8 mouse cellular contexts compared by ENCODE assay signal in the genomic region with DNA sequence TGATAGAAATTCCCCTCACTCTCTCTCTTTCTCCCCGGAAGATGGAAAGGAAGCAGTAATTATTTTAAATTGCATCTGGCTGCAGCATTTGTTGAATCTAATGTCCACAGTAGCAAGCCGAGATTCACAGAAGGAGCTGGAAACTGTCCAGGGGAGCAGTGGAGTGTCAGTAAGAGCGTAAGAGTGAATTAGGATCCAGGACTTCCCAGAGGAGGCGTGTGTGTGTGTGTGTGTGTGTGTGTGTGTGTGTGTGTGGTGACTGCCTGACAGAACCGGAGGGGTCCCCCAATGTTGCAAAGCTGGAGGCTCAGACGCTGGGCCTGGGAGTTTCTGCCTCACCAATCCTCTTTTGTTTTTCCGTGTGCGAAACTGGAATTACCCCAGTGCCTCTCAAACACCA. TPM values are rescaled to one million over a fixed set of nuclear protein-coding genes. Genes with fewer than 3 reads are reported as not detected.
A peak's percentile ranks its signal among the peaks of the same experiment; 100 is the strongest.
DNase-seq lines count a peak whose midpoint lies in the region; ATAC-seq and TF ChIP-seq lines count a peak whose summit lies in the region.

No protein-coding gene starts in this region.

- H3K4me1 ChIP-seq in kidney, embryonic 14.5 days (ENCODE audit: control insufficient read depth, insufficient read depth, low read length), result peaks cover 9% of the 10 kb centered on the region
- no peaks in the 10 kb centered on the region for H3K4me1 ChIP-seq in hindbrain, postnatal 0 days (ENCODE audit: insufficient read depth, low read length)

- H3K4me3 ChIP-seq in kidney, embryonic 14.5 days (ENCODE audit: low read length), result no peak overlapping the region
- no peak overlapping the region; the same call in 1 of the 2 replicates for H3K4me3 ChIP-seq in hindbrain, postnatal 0 days (ENCODE audit: low read length)

- WGBS in kidney, embryonic 14.5 days, result 42% methylated on average over 8 of the region's 8 CpGs
- WGBS in hindbrain, postnatal 0 days, result 21% methylated on average over 8 of the region's 8 CpGs

- TF ChIP-seq CTCF in hindbrain, postnatal 0 days (IDR thresholded peaks at IDR 0.05; ENCODE audit: low read depth), result no peak

- no peaks in the 10 kb centered on the region for H3K9me3 ChIP-seq in kidney, embryonic 14.5 days (ENCODE audit: control insufficient read depth, low read length)
- no peaks in the 10 kb centered on the region for H3K9me3 ChIP-seq in hindbrain, postnatal 0 days (ENCODE audit: low read length)

- no peak overlapping the region for H3K27ac ChIP-seq in kidney, embryonic 14.5 days (ENCODE audit: low read depth, low read length)
- peak overlapping the region; percentile 22; the same call in 1 of the 2 replicates for H3K27ac ChIP-seq in hindbrain, postnatal 0 days

- H3K27me3 ChIP-seq in kidney, embryonic 14.5 days (ENCODE audit: control insufficient read depth, insufficient read depth, low read length), result 0 out of 2 replicates have a peak, but pooled peaks cover 5% of the 10 kb centered on the region
- no peaks in the 10 kb centered on the region for H3K27me3 ChIP-seq in hindbrain, postnatal 0 days (ENCODE audit: insufficient read depth, low read length)

- ATAC-seq in kidney, embryonic 14.5 days (ENCODE audit: low FRiP score, low TSS enrichment), result no peak
- 0 out of 2 replicates have a peak, but pooled peaks have one; percentile 42 for ATAC-seq in hindbrain, postnatal 0 days
- ATAC-seq in megakaryocyte-erythroid progenitor cell, adult 5-6 weeks (replicated peaks; ENCODE audit: low FRiP score, low TSS enrichment, poor library complexity, severe bottlenecking), result no peak

- no peak overlapping the region for H3K9ac ChIP-seq in kidney, embryonic 14.5 days (ENCODE audit: low read depth, low read length)
- no peak overlapping the region for H3K9ac ChIP-seq in hindbrain, postnatal 0 days (replicated peaks; ENCODE audit: low read length)

- H3K36me3 ChIP-seq in kidney, embryonic 14.5 days (ENCODE audit: control insufficient read depth, insufficient read depth, low read length), result peaks cover 27% of the 10 kb centered on the region
- peaks cover 6% of the 10 kb centered on the region; the same call in 1 of the 2 replicates for H3K36me3 ChIP-seq in hindbrain, postnatal 0 days (ENCODE audit: insufficient read depth, low read length)

- no peak overlapping the region for H3K4me2 ChIP-seq in kidney, embryonic 14.5 days (replicated peaks; ENCODE audit: low read depth, low read length)
- H3K4me2 ChIP-seq in hindbrain, postnatal 0 days (ENCODE audit: low read depth, low read length), result peak overlapping the region; percentile 92

- peak; percentile 43 for DNase-seq in kidney, postnatal 10 days
- DNase-seq in MN1 (ENCODE audit: low spot score), result peak; percentile 68
- DNase-seq in cerebellum, adult 9-11 months, result peak; percentile 73
- DNase-seq in hindbrain, postnatal 0 days (ENCODE audit: low spot score), result peak; percentile 81
- no peak for DNase-seq in heart, postnatal 4 days
- no peak for DNase-seq in adrenal gland, postnatal 10 days

RNA-seq across cellular contexts. Expression of gene Pdrg1, which starts 0.6 kb away (rescaled TPM):
- polyA plus RNA-seq in kidney, embryonic 14.5 days (2014; fragmentation: Nextera tagmentation; extraction: Ambion mirVana), result 58.2 and 79.8 TPM in 2 replicates
- 45.3 and 85.8 TPM in 2 replicates for total RNA-seq in hindbrain, postnatal 0 days (2014; rRNA removed)
- 221 and 224 TPM in 2 replicates for polyA plus RNA-seq in hindbrain, postnatal 0 days (2015; fragmentation: Nextera tagmentation; extraction: Ambion mirVana)
- 56.7 and 75.9 TPM in 2 replicates for total RNA-seq in megakaryocyte-erythroid progenitor cell, adult 5-6 weeks (2014; fragmentation: Nextera tagmentation)
- 218 and 242 TPM in 2 replicates for total RNA-seq in megakaryocyte-erythroid progenitor cell, adult 5-6 weeks (2017)
- 10 to 100 TPM; 52.2 to 54.7 TPM for total RNA-seq in heart, postnatal 4 days (2021)
- 10 to 100 TPM; 88.4 to 94.3 TPM for total RNA-seq in adrenal gland, postnatal 10 days (2021)

RNA-seq across cellular contexts. Expression of gene Xkr7, which starts 15.8 kb away (rescaled TPM):
- polyA plus RNA-seq in kidney, embryonic 14.5 days (2014; fragmentation: Nextera tagmentation; extraction: Ambion mirVana), result not detected in 2 replicates
- 65.0 and 74.1 TPM in 2 replicates for total RNA-seq in hindbrain, postnatal 0 days (2014; rRNA removed)
- polyA plus RNA-seq in hindbrain, postnatal 0 days (2015; fragmentation: Nextera tagmentation; extraction: Ambion mirVana), result 1.5 and 1.6 TPM in 2 replicates
- total RNA-seq in megakaryocyte-erythroid progenitor cell, adult 5-6 weeks (2014; fragmentation: Nextera tagmentation), result not detected in 2 replicates
- total RNA-seq in megakaryocyte-erythroid progenitor cell, adult 5-6 weeks (2017), result not detected in 2 replicates
- not detected for total RNA-seq in heart, postnatal 4 days (2021)
- total RNA-seq in adrenal gland, postnatal 10 days (2021), result 1 to 10 TPM; 1.3 to 1.5 TPM

RNA-seq across cellular contexts. Expression of gene Ccm2l, which starts 50.0 kb away (rescaled TPM):
- polyA plus RNA-seq in kidney, embryonic 14.5 days (2014; fragmentation: Nextera tagmentation; extraction: Ambion mirVana), result 4.2 and 4.4 TPM in 2 replicates
- 3.9 and 4.7 TPM in 2 replicates for total RNA-seq in hindbrain, postnatal 0 days (2014; rRNA removed)
- 1.3 TPM in 2 replicates for polyA plus RNA-seq in hindbrain, postnatal 0 days (2015; fragmentation: Nextera tagmentation; extraction: Ambion mirVana)
- not detected in 2 replicates for total RNA-seq in megakaryocyte-erythroid progenitor cell, adult 5-6 weeks (2014; fragmentation: Nextera tagmentation)
- not detected in 2 replicates for total RNA-seq in megakaryocyte-erythroid progenitor cell, adult 5-6 weeks (2017)
- 10 to 100 TPM; 24.1 to 25.3 TPM for total RNA-seq in heart, postnatal 4 days (2021)
- 10 to 100 TPM; 15.8 to 23.7 TPM for total RNA-seq in adrenal gland, postnatal 10 days (2021)

RNA-seq across cellular contexts. Expression of gene Ttll9, which starts 53.5 kb away (rescaled TPM):
- 1.1 and 1.2 TPM in 2 replicates for polyA plus RNA-seq in kidney, embryonic 14.5 days (2014; fragmentation: Nextera tagmentation; extraction: Ambion mirVana)
- total RNA-seq in hindbrain, postnatal 0 days (2014; rRNA removed), result 5.2 and 7.3 TPM in 2 replicates
- 5.9 and 6.5 TPM in 2 replicates for polyA plus RNA-seq in hindbrain, postnatal 0 days (2015; fragmentation: Nextera tagmentation; extraction: Ambion mirVana)
- total RNA-seq in megakaryocyte-erythroid progenitor cell, adult 5-6 weeks (2014; fragmentation: Nextera tagmentation), result not detected in 2 replicates
- total RNA-seq in megakaryocyte-erythroid progenitor cell, adult 5-6 weeks (2017), result not detected in 2 replicates
- not detected for total RNA-seq in heart, postnatal 4 days (2021)
- under 1 TPM; 0.27 to 0.79 TPM for total RNA-seq in adrenal gland, postnatal 10 days (2021)

Comparison
In these comparisons a context has a peak if more than half of its experiments do, and no peak if none do; other contexts are left out.
1. DNase-seq: peak in kidney, postnatal 10 days (single experiment), MN1 (single experiment), cerebellum, adult 9-11 months (single experiment) and hindbrain, postnatal 0 days (single experiment); none in heart, postnatal 4 days (single experiment) and adrenal gland, postnatal 10 days (single experiment).
2. RNA of gene Xkr7, which starts 15.8 kb away (total RNA-seq): 65.0 to 74.1 TPM in hindbrain, postnatal 0 days; 1.3 to 1.5 TPM in adrenal gland, postnatal 10 days, not detected in heart, postnatal 4 days and not detected in megakaryocyte-erythroid progenitor cell, adult 5-6 weeks; every median in the first group is over 10 times any median in the second.